Mouse (Mus musculus) testis, postnatal 10 days (tissue): ENCODE data around the gene Nrl.

Experiments used
- DNase-seq: peaks from one replicate; pipeline ENCODE4 v3.0.0; 2021; ENCODE audit warnings: low spot score

The Nrl gene

DNA sequence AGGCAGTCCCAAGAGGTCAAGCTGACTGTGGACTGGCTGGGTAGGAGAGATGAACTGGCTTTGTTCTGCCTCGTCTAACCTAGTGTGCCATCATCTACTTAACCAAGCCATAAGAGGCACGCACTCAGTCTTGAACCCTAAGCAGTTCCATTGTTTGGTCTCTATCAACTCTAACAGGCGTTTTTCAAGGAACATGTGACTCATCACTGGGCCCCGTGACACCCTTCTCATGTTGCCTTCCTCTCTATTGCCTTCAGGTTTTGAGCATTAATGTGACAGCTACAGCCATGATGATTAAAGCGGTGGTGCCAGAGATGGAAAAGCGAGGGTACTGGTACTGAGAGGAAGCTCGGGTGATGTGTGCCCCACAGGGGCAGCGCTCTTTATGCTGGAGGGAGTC lies 37.9 kb downstream of the Nrl start:
- no peak for DNase-seq

GRCm38 (mm10) chr14:55484430-55485085 lies 40.2 kb downstream of the Nrl start:
- no peak for DNase-seq

- no peak for DNase-seq
These were observed 45.2 kb downstream of the Nrl start for GRCm38 (mm10) chr14:55479629-55480028.

DNA sequence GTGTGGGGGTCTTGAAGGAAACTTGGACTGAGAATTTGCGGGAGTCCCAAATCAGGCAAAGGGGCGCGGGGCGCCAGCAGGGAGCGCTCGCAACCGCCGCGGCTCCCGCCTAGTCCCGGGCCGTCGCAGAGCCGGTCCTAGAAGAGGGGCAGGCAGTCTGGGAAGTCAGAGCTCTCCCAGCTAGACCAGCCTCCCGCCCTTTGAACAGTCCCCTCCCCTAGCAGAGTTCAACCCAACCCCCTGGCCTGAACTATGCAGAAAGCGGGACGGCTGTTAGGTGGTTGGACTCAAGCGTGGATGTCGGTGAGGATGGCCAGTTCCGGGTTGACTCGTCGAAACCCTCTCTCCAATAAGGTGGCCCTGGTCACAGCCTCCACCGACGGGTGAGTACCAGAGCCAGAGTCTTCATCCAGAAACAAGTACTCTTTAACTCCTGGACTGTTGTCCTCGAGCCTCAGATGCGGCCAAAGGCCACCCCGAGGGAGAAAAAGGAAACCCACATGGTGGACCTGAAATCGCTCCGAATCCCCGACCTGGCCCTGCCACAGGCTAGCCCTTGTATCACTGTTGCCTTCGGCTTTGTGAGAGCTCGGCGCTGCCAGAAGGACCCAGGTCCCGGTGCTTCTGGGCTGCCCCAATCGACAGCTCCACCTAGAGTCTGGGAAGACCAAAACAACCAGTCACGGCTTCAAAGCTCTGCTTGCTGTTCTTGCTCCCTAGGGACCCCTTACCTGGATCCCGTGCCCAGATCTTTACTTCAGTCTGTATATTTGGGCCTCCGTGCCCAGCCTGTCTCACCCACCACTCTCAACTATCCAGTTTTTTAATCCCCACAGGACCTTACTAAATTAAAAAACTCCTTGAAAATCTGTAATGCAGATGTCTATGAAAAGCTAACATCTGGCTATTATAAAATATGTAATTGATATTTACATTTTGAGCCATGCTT lies 45.9 kb downstream of the Nrl start, which contains the start of gene Dhrs4:
TSS of gene Dhrs4 (plus strand) at position 108 of the 949 bp plus-strand sequence.
- DNase-seq, result peak; percentile 83

DNA sequence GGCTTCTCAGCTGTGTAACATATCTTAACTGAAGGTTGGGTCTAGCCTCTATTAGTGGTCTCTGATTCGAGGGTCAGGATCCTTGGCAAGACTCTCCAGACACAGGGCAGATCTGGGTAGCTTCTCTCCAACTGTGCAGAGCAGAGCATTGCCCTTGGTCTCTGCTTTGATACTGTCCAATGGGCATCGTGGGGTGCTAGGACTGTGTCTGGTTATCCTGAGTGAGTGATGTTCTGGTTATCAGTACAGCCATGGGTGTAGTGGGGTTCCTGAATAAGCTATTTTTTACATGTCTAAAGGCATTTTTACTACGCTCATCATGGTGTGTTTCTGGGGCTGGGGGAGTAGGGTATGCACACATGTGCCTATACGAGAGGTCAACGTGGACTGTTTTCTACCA lies 47.0 kb downstream of the Nrl start:
- DNase-seq, result no peak

GRCm38 (mm10) chr14:55477421-55477820 lies 47.4 kb downstream of the Nrl start:
- DNase-seq, result no peak

- DNase-seq, result no peak
These were observed 49.1 kb downstream of the Nrl start for GRCm38 (mm10) chr14:55475654-55476053.

GRCm38 (mm10) chr14:55470806-55471205 lies 54.0 kb downstream of the Nrl start:
- DNase-seq, result no peak

DNA sequence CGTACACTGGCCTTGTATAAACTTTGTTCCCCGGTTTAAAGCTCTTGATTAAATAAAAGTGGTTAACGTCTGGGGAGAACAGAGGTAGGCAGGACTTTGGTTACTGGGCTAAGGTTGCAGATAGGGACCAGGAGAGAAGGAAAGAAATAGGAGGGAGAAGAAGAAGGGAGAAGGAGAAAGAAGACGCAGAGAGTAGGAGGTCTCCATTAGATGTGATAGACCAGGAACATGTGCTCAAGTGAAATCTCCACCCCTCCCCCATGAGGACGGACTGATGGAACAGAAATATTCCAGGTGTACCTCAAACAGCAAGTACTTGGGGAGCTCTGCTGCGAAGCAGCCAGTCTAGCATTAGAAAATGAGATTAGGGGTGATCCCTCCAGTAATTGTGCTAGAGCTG lies 55.0 kb downstream of the Nrl start:
- DNase-seq, result no peak

DNA sequence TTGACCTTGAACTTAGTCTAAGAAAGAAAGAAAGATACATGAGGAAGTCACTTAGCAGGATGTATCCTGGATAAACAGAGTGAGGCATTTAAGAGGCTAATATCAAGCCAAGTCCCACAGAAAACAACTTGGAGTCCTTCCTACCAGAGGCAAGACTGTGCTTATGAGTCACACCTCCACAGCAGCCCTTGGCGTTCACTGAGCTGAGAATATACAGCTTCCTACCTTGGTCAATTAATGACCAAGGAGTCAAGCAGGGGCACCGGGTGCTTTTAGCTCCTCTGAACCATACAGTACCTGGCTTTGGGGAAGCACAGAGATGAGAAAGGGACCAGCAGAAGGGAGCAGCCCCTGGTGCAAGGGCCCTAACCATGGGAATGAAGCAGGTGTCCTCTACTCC lies 55.7 kb downstream of the Nrl start:
- DNase-seq, result no peak
